Mouse (Mus musculus) embryonic stem cell, embryonic (primary cell): ENCODE results near the gene Lair1.

Experiments used
- CTCF ChIA-PET, 4 experiments: fragments of 300-600 bp in 2 of 4; fragments of 350-600 bp in 2 of 4; sonication (Branson Sonifier 250); formaldehyde crosslinking; loops; one replicate each; lab custom pipeline; 2022; ENCODE audit warnings: inconsistent platforms in 2 of 4; lab: Charles Lee
- POLR2A ChIA-PET, 4 experiments: fragments of 300-600 bp in 2 of 4; fragments of 350-600 bp in 2 of 4; sonication (Branson Sonifier 250); formaldehyde crosslinking; loops; one replicate each; lab custom pipeline; 2022; ENCODE audit warnings: antibody characterized with exemption in 4 of 4, inconsistent platforms in 1 of 4; lab: Charles Lee

Lair1 gene

DNA sequence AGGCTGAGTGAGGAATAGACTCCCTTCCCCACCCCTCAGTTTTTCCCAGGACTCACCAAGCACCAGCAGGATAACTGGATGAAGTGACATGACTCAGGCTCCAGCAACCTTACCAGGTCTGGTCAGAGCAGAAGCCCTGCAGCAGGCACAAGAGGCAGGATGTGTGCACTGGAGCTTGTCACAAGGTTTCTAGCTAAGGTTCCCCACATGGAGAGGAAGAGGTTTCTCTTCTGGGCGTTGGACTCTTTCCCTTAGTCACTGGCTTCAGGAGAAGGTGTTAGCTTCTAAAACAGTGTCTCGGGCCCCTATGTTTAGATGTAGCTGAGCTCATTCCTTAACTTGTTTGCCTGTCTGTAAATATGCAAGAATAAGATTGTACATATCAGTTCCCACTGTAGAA, at the start of gene Lair1:
Gene Lair1, minus strand, starts transcription at position 192 of the 400 bp plus-strand sequence.
- ChIA-PET POLR2A (interaction anchor here in 1 of 4 experiments (0.7 kb wide), 1 partner anchor 115 kb away, joined by 3 read pairs; no protein-coding TSS in a partner anchor), CTCF (interaction anchor here in 1 of 4 experiments (0.6 kb wide), 1 partner anchor 547 kb away, joined by 3 read pairs; no protein-coding TSS in a partner anchor)

DNA sequence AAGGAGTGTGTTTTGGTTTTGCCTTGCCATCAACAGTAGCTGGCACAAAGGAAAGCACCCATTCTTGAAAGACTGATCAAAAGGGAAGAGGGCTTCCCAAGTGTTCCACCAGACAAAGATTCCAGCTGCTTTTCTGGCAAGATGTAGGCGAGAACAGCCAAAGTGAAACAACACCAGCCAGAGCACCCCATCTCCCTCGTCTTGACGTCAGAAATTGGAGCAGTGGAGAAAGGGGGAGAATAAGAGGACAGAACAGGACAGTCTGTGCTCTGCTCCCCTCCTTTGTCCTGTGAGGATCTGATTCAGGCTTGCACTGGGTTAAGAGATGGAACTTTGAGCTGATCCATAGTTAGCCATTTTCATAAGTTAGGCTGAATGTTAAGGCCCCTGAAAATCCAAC, 48.8 kb upstream of the Lair1 start:
- CTCF ChIA-PET = interaction anchor here in 1 of 4 experiments (0.8 to 1.2 kb wide), 2 partner anchors 14 to 315 kb away, joined by 3 read pairs; no protein-coding TSS in a partner anchor
- POLR2A ChIA-PET = interaction anchor here in 3 of 4 experiments (0.8 to 1.3 kb wide), 6 partner anchors 12 to 419 kb away, joined by 3 to 5 read pairs (median 3); partner anchors contain the start of genes Leng8 (in 1 of the 3) and Mboat7 (in 1 of the 3)

DNA sequence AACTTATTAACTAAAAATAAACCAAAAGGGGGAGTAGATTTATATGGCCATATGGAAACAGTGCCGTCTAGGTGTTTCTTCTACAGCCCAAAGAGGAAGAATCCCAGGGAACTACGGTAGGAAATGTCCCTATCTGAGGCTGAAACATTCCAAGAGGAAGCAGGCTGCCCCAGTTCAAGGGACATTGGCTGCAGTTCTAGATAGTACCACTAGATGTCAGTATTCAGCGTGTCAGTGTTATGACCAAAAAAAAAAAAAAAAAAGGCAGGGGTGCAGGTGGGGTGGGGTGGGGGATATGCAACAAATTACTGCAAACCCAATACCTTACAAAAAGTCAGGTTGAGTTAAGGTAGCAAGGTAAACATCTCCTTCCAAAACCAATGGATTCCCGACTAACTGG, 40.4 kb upstream of the Lair1 start:
- POLR2A ChIA-PET = interaction anchor here in 2 of 4 experiments (0.9 to 2.4 kb wide), 2 partner anchors 22 to 33 kb away, joined by 5 to 9 read pairs; partner anchors contain the start of gene Leng8 (in 1 of the 2)

DNA sequence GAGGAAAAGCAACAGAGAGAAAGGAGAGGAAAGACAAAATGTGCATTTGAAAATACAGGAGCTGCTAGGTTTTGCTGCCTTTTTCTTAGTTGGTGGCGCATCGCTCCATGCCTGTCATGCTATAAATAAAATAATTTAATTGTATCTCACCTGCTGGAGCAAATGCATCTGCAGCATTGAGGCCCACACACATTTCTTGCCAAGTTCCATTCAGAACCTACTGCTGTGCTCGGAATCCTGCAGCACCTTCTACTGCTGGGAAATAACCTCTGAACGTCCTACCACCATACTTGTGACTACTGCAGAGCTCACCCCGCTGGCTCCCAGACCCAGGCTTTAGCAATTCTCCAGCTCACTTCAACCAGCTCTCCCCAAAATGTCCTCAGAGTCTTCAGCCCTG, 38.1 kb upstream of the Lair1 start:
- POLR2A ChIA-PET = no interaction called here
- CTCF ChIA-PET = no interaction called here

More for the DNA sequence above, 40.4 kb upstream of the Lair1 start:
- CTCF ChIA-PET = interaction anchor here in 3 of 4 experiments (0.6 to 1.4 kb wide), 12 partner anchors 9 to 506 kb away, joined by 3 to 8 read pairs (median 4); partner anchors contain the start of gene Ttyh1 (in 1 of the 3)

DNA sequence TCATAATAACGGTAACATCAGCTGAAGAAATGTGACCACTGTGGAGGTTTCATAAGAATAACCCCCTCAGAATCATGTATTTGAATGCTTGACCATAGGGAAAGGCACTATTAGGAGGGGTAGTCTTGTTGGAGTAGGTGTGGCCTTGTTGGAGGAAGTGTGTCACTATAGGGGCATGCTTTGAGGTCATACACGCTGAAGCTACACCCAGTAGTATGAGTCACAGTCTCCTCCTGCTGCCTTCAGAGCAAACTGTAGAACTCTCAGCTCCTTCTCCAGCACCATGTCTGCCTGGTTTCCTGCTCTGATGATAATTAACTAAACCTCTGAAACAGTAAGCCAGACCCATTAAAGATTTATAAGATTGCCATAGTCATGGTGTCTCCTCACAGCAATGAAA, 35.8 kb upstream of the Lair1 start:
- CTCF ChIA-PET = interaction anchor here in 1 of 4 experiments (0.6 kb wide), 1 partner anchor 423 kb away, joined by 3 read pairs; no protein-coding TSS in a partner anchor
- POLR2A ChIA-PET = no interaction called here

DNA sequence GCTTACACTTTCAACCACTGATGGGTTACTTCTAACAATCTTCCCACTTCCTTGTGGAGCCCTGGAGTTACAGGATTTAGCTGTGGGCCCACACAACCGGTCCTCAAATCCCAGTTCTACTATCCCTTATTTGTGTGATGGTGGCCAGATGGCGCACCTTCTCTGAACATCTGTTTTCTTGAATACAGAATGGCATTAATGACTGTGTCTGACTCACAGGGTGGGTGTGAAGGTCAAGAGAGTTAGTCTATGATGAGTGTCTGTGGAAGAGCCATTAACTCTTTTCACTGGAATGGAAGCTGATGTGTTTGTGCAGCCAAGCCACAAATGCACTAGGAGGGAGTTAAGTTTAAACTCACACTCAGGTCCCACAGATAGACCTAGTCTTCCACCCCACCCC, 35.3 kb upstream of the Lair1 start:
- POLR2A ChIA-PET = no interaction called here
- CTCF ChIA-PET = interaction anchor here in 1 of 4 experiments (0.6 kb wide), 1 partner anchor 423 kb away, joined by 3 read pairs; no protein-coding TSS in a partner anchor

DNA sequence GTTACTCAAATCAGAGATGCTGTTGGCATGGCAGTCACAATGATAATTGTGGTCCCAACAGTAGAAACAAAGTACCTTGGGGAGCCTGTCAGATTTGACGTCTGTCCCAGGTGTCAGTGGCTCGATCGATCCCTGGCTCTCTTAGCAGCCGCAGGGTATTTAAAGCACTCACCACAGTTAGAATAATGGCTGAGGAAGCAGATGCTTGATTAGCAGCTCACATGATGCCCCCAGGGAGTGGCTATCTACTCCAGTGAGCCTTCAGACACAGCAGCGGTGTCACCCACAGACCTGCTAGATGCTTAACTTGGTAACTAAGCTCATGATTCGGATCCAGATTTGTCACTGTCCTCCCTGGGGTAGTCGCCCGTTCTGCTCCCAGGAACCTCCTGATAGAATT, 28.2 kb upstream of the Lair1 start:
- POLR2A ChIA-PET = interaction anchor here in 2 of 4 experiments (0.8 to 1.6 kb wide), 5 partner anchors 10 to 73 kb away, joined by 3 to 10 read pairs (median 4); partner anchors contain the start of gene Leng8 (in 1 of the 2)
- CTCF ChIA-PET = interaction anchor here in 2 of 4 experiments (0.6 to 1.2 kb wide), 5 partner anchors 40 to 927 kb away, joined by 3 to 4 read pairs (median 3); no protein-coding TSS in a partner anchor

DNA sequence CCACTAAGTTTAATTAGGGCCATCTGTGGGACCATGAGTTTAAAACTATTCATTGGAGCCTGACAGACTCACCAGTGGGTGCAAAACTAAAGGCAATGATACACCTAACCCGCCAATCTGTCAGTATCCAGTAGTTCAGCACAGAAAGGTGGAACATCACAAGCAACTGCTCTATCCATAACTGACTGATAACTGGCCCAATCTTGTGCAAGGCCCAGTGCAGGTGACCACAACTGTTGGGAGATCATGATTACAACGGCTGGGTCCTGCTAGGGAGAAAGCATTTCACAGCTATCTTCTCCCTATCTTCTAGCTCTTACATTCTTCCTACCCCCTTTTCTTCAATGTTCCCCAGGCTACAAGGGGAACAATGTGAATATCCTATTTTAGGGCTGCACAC, 25.7 kb upstream of the Lair1 start:
- ChIA-PET POLR2A (interaction anchor here in 1 of 4 experiments (1.4 to 1.8 kb wide), 2 partner anchors 13 to 48 kb away, joined by 5 to 6 read pairs; partner anchors contain the start of gene Leng8), CTCF (no interaction called here)

DNA sequence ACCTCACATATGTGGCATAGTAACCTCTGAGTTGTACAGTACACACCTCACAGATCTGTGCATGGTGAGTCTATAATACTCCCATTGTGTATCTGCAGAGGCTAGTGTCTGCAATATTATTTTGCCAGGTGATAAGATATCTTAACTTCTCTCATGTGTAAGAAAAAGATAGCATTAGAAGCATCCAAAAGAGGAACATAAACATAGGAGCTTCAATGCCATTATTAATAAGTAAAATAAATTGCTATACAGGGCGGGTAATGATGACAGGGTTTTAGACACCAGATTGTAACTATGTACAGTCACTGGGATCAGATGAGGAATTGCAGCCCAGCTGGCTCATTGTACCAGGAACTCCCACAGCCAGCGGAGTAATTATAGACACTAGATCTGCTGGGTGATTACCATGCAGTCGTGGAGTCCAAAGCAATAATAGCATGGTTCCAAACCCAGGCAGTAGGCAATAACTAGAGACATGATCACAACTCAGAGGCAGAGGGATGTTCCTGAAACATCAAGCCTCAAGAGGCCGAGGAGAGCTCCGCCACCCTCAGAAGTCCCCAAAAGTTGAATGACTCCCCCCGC, 25.0 kb upstream of the Lair1 start:
- ChIA-PET POLR2A (interaction anchor here in 1 of 4 experiments (1.4 to 1.8 kb wide), 2 partner anchors 13 to 49 kb away, joined by 5 to 6 read pairs; partner anchors contain the start of gene Leng8), CTCF (no interaction called here)

DNA sequence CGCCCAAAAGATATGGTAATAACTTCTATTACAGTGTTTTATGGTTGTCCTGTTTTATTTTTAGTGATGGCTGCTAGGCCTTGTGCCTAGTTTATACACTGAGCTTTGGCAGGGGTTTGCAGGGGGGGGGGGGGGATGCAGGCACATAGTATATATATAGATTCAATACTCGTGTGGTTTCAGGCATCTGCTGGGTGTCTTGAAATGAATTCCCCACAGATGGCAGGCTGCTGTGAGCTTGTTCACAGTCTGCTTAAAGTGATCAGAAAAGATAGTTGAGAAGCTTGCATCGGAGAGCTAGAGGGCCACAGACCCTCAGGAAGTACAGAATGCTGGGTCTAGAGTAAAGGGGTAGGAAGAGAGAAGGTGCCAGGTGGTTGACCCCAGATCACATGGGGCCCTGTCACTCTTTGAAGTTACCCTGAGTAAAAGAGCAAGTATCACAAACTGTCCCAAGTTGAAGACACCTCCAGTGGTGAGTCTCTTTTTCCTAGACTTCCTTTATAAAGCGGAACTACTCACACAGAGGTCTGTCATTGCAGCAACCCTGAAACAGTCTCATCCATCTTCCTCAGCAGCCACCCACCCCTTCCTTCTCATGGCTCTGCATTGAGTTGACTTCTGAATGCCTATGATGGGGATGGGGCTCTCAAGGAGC, 24.4 kb upstream of the Lair1 start:
- ChIA-PET CTCF (no interaction called here), POLR2A (interaction anchor here in 2 of 4 experiments (0.7 to 1.8 kb wide), 2 partner anchors 33 to 49 kb away, joined by 5 to 6 read pairs; partner anchors contain the start of gene Leng8 (in 1 of the 2))

DNA sequence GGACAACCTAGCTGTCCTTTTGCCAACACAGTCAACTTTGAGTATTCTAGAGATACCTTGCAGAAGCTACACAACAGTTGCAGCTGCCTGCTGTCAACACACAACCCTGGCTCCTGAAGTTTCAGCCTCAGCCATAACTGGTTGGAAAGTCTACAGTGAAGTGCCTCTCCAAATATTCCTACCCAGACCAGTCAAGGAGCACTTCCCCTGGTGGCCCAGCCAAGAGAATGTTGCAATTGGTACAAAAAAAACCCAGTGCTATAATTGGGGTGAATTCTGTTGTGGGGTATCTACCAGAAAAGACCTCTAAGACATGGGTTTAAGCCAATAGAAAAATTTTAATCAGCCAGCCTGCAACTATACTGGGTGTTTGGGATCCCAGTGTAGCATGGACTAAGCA, 22.6 kb upstream of the Lair1 start:
- ChIA-PET CTCF (no interaction called here), POLR2A (interaction anchor here in 1 of 4 experiments (0.6 kb wide), 1 partner anchor 410 kb away, joined by 6 read pairs; no protein-coding TSS in a partner anchor)

DNA sequence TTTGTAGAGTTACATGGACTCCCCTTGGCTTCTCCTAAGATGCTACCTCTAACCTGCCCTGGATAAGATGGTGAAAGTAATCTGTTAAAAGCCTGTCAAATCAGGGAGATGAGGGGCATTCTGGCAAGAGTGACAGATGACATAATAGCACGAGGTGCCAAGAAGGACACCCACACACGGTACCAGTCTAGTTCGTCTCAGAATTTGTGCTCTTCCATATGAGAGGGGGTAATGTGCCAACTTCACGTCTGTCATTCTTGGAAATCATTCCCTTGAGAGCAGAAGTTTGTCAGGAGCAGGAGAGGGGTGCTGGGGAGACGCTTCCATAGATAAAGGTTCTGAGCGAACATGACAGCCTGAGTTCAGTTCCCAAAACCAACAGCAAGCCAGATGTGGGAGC, 21.2 kb upstream of the Lair1 start:
- ChIA-PET CTCF (interaction anchor here in 1 of 4 experiments (0.6 kb wide), 1 partner anchor 303 kb away, joined by 5 read pairs; no protein-coding TSS in a partner anchor), POLR2A (no interaction called here)

DNA sequence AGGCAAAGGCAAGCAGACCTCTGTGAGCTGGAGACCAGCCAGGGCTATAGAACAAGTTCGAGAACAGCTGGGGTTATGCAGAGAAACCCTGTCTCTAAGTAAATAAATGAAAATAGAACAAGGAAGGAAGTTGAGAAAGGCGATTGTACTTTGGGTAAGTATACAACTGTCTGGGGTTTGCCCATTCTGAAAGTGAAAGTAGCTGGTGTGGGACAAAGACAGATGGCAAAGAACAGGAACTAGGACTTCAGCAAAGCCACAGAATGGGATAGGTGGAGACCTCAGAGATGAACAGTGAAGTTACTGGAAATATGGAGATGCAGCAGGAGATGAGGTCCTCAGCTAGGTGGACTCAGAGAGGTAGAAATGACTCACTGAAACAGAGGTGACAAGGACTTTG, 19.8 kb upstream of the Lair1 start:
- CTCF ChIA-PET = interaction anchor here in 1 of 4 experiments (0.6 kb wide), 1 partner anchor 188 kb away, joined by 3 read pairs; no protein-coding TSS in a partner anchor
- POLR2A ChIA-PET = interaction anchor here in 1 of 4 experiments (0.5 kb wide), 1 partner anchor 55 kb away, joined by 4 read pairs; no protein-coding TSS in a partner anchor

DNA sequence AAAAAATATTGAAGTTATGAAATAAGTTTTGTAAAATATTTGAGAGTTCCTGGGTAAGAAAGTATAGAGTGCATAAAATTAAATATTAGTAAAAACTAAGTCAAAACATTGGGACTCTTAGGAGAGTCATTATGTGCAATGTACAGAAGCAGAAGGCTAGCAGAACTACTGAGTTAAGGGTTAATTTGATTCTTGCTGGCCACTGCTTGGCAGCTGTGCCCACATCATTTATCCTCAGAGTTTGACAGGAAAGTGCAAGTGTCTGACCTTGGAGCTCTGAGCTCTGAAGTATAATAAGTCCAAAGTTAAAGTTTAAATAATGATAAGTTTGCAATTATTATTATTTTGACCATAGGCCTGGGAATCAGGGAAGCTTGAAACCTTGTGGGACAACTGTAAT, 18.7 kb upstream of the Lair1 start:
- POLR2A ChIA-PET = no interaction called here

DNA sequence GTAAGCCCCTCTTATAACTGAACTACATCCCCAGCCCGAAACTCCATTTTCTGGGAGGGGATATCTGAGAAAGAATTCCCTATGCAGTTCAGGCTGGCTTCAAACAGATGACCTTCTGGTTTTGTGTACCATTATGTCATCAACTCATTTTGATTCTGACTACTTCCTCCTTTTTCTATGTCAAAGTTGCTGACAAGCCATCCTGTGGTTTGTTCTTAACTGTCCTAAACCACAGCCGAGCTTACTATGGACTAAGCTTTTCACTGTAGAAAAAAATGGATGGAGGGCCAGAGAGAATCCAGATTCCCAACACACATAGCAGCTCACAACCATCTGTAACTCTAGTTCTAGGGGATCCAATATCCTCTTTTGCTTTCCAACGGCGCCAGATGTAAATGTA, 17.5 kb upstream of the Lair1 start:
- ChIA-PET CTCF (no interaction called here), POLR2A (interaction anchor here in 2 of 4 experiments (1.1 to 1.9 kb wide), 3 partner anchors 11 to 712 kb away, joined by 3 to 4 read pairs (median 3); partner anchors contain the start of genes Mboat7 (in 1 of the 2) and Rpl28 (in 1 of the 2))

More for the DNA sequence above, 18.7 kb upstream of the Lair1 start:
- CTCF ChIA-PET = no interaction called here

DNA sequence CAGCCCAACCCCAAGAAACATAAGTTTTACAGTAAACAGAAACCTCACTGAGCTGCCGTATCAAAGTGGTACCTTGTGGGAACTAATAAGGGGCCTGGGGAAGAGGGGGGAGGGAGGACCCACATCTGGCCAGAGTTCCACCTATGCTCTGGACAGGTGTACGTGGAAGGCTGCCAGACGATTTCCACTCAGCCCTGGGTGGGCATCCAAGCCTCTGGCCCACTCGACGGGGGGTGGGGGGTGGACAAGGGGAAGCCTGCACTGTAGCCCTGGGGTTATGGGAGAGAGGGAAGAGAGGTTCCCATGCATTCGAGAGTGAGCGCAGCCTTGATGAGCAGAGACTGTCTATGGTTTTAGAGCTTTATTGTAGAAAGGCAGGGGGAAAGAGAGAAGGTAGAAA, 16.5 kb upstream of the Lair1 start:
- POLR2A ChIA-PET = interaction anchor here in 2 of 4 experiments (1.1 to 1.9 kb wide), 2 partner anchors 386 to 713 kb away, joined by 3 to 4 read pairs; partner anchors contain the start of genes Mboat7 (in 1 of the 2) and Rpl28 (in 1 of the 2)
- CTCF ChIA-PET = no interaction called here

DNA sequence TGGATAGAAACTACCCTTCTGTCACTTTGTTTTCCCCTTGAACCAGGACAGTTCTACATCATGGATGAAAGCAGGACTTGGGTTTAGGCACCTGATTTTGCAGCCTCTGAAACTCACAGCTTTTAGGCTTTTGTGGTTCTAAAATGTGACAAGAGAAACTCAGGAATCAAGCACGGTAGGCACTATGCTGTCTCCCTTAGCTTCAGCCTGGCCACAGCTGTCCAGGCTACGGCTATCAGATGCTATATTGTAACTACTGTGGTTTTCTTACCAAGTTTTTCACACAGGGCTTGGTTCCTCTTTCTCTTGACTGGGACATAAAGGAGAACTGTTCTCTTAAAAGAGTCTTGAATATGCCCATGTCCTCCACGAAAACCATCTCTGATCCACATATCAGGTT, 10.1 kb upstream of the Lair1 start:
- POLR2A ChIA-PET = no interaction called here

DNA sequence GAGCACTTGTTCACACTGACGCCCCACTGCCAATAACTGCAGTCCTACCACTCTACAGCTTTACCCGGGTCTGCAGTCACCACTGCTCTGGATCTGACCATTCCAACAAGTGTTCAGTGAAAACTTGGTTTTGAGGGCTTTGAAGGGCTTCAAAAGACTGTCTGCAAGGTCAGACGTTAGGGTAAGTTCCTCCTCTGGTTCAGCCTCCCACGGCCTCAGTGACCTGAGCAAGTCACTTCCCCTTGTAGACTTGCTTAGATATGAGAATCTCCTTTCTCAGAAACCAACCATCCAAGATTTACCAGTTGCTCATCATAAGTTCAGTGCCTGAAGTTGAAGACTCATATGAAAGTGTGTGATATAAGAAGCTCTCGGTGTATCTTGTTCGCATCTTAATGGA, 8.1 kb upstream of the Lair1 start:
- ChIA-PET CTCF (no interaction called here), POLR2A (interaction anchor here in 1 of 4 experiments (0.9 kb wide), 1 partner anchor 362 kb away, joined by 3 read pairs; no protein-coding TSS in a partner anchor)

More for the DNA sequence above, 10.1 kb upstream of the Lair1 start:
- CTCF ChIA-PET = no interaction called here
